Mouse (Mus musculus): ENCODE measurements around the gene Rab42. TPM values are rescaled to one million over a fixed set of nuclear protein-coding genes. Genes with fewer than 3 reads are reported as not detected.
A peak's percentile ranks its signal among the peaks of the same experiment; 100 is the strongest.

Gene Rab42
- polyA plus RNA-seq, 1 experiment, result 2.2 TPM

- WGBS, result under 1% methylated on average over 52 of the region's 52 CpGs
- H3K4me1 ChIP-seq (ENCODE audit: control insufficient read depth, insufficient read depth, low read length), result peaks cover 3% of the 10 kb centered on the region
- TF ChIP-seq CTCF (IDR thresholded peaks at IDR 0.05; ENCODE audit: borderline replicate concordance, insufficient read depth, low read depth, low read length), result no peak
- peak; percentile 64 for TF ChIP-seq POLR2A (IDR thresholded peaks at IDR 0.05; ENCODE audit: borderline replicate concordance, insufficient read depth, low read length)
- peak within 1 kb of the TSS; percentile 41 for H3K27ac ChIP-seq (ENCODE audit: insufficient read depth, low read length)
- H3K4me3 ChIP-seq (replicated peaks; ENCODE audit: insufficient read depth, low read depth, low read length), result peak within 1 kb of the TSS; percentile 92
- H3K27me3 ChIP-seq (ENCODE audit: control insufficient read depth, insufficient read depth, low read length), result no peaks in the 10 kb centered on the region
- DNase-seq, result peak; percentile 87 to 89
These were observed 26.1 kb upstream of the Rab42 start, which contains the start of gene Trnau1ap for GRCm38 (mm10) chr4:132329115-132329834. Gene Trnau1ap, minus strand, starts transcription at chr4:132329538.

- Histone ChIP-seq H3K4me1 (ENCODE audit: control insufficient read depth, insufficient read depth, low read length) (peaks cover 3% of the 10 kb centered on the region), H3K27me3 (ENCODE audit: control insufficient read depth, insufficient read depth, low read length) (no peaks in the 10 kb centered on the region), H3K4me3 (replicated peaks; ENCODE audit: insufficient read depth, low read depth, low read length) (peak overlapping the region; percentile 92), H3K27ac (ENCODE audit: insufficient read depth, low read length) (no peak overlapping the region)
- DNase-seq, result no peak
- 47% methylated on average over 14 of the region's 14 CpGs for WGBS
- TF ChIP-seq CTCF (IDR thresholded peaks at IDR 0.05; ENCODE audit: borderline replicate concordance, insufficient read depth, low read depth, low read length) (no peak), POLR2A (IDR thresholded peaks at IDR 0.05; ENCODE audit: borderline replicate concordance, insufficient read depth, low read length) (no peak)
These were observed 25.3 kb upstream of the Rab42 start for GRCm38 (mm10) chr4:132328391-132328982.

GRCm38 (mm10) chr4:132326481-132326880 lies 23.3 kb upstream of the Rab42 start:
- no peak overlapping the region for H3K27ac ChIP-seq (ENCODE audit: insufficient read depth, low read length)
- no peaks in the 10 kb centered on the region for H3K27me3 ChIP-seq (ENCODE audit: control insufficient read depth, insufficient read depth, low read length)
- 76% methylated on average over 5 of the region's 5 CpGs for WGBS
- H3K4me1 ChIP-seq (ENCODE audit: control insufficient read depth, insufficient read depth, low read length), result peaks cover 3% of the 10 kb centered on the region
- no peak for TF ChIP-seq POLR2A (IDR thresholded peaks at IDR 0.05; ENCODE audit: borderline replicate concordance, insufficient read depth, low read length)
- no peak for DNase-seq
- H3K4me3 ChIP-seq (replicated peaks; ENCODE audit: insufficient read depth, low read depth, low read length), result no peak overlapping the region

GRCm38 (mm10) chr4:132315711-132316110 lies 12.5 kb upstream of the Rab42 start:
- TF ChIP-seq POLR2A (IDR thresholded peaks at IDR 0.05; ENCODE audit: borderline replicate concordance, insufficient read depth, low read length) (no peak), CTCF (IDR thresholded peaks at IDR 0.05; ENCODE audit: borderline replicate concordance, insufficient read depth, low read depth, low read length) (no peak)
- no peak for DNase-seq
- H3K4me1 ChIP-seq (ENCODE audit: control insufficient read depth, insufficient read depth, low read length), result no peaks in the 10 kb centered on the region
- H3K4me3 ChIP-seq (replicated peaks; ENCODE audit: insufficient read depth, low read depth, low read length), result no peak overlapping the region
- H3K27me3 ChIP-seq (ENCODE audit: control insufficient read depth, insufficient read depth, low read length), result no peaks in the 10 kb centered on the region
- H3K27ac ChIP-seq (ENCODE audit: insufficient read depth, low read length), result no peak overlapping the region
- 88% methylated on average over 8 of the region's 8 CpGs for WGBS

GRCm38 (mm10) chr4:132312627-132313026 lies 9.4 kb upstream of the Rab42 start:
- no peak for DNase-seq
- H3K4me1 ChIP-seq (ENCODE audit: control insufficient read depth, insufficient read depth, low read length), result peaks cover 6% of the 10 kb centered on the region; the same call in 1 of the 2 replicates
- TF ChIP-seq CTCF (IDR thresholded peaks at IDR 0.05; ENCODE audit: borderline replicate concordance, insufficient read depth, low read depth, low read length) (no peak), POLR2A (IDR thresholded peaks at IDR 0.05; ENCODE audit: borderline replicate concordance, insufficient read depth, low read length) (no peak)
- H3K27me3 ChIP-seq (ENCODE audit: control insufficient read depth, insufficient read depth, low read length), result no peaks in the 10 kb centered on the region
- 85% methylated on average over 5 of the region's 5 CpGs for WGBS
- H3K27ac ChIP-seq (ENCODE audit: insufficient read depth, low read length), result no peak overlapping the region
- no peak overlapping the region for H3K4me3 ChIP-seq (replicated peaks; ENCODE audit: insufficient read depth, low read depth, low read length)

GRCm38 (mm10) chr4:132311801-132312200 lies 8.6 kb upstream of the Rab42 start:
- Histone ChIP-seq H3K27me3 (ENCODE audit: control insufficient read depth, insufficient read depth, low read length) (no peaks in the 10 kb centered on the region), H3K4me1 (ENCODE audit: control insufficient read depth, insufficient read depth, low read length) (peaks cover 6% of the 10 kb centered on the region; the same call in 1 of the 2 replicates), H3K4me3 (replicated peaks; ENCODE audit: insufficient read depth, low read depth, low read length) (no peak overlapping the region), H3K27ac (ENCODE audit: insufficient read depth, low read length) (no peak overlapping the region)
- 60% methylated on average over 3 of the region's 3 CpGs for WGBS
- TF ChIP-seq CTCF (IDR thresholded peaks at IDR 0.05; ENCODE audit: borderline replicate concordance, insufficient read depth, low read depth, low read length) (no peak), POLR2A (IDR thresholded peaks at IDR 0.05; ENCODE audit: borderline replicate concordance, insufficient read depth, low read length) (no peak)
- DNase-seq, result no peak

- no peak; the same call in 1 of the 2 replicates for TF ChIP-seq POLR2A (IDR thresholded peaks at IDR 0.05; ENCODE audit: borderline replicate concordance, insufficient read depth, low read length)
- Histone ChIP-seq H3K27ac (ENCODE audit: insufficient read depth, low read length) (no peak overlapping the region), H3K4me3 (replicated peaks; ENCODE audit: insufficient read depth, low read depth, low read length) (no peak overlapping the region), H3K4me1 (ENCODE audit: control insufficient read depth, insufficient read depth, low read length) (peaks cover 6% of the 10 kb centered on the region; the same call in 1 of the 2 replicates), H3K27me3 (ENCODE audit: control insufficient read depth, insufficient read depth, low read length) (no peaks in the 10 kb centered on the region)
- WGBS, result 64% methylated on average over 1 of the region's 1 CpGs
- DNase-seq, result no peak
These were observed 8.0 kb upstream of the Rab42 start for GRCm38 (mm10) chr4:132311209-132311608.
